Mouse (Mus musculus): Measurements from ENCODE around the gene Ankrd13a. TPM values are rescaled to one million over a fixed set of nuclear protein-coding genes. Genes with fewer than 3 reads are reported as not detected.

The Ankrd13a gene
- total RNA-seq (2023): 149 TPM

GRCm38 (mm10) chr5:114774403-114775051 lies at the start of gene Ankrd13a:
TSS of gene Ankrd13a (plus strand) at chr5:114774677.

GRCm38 (mm10) chr5:114775056-114775979 lies 841 bp downstream of the Ankrd13a start, which contains the start of gene Git2:
TSS of gene Git2 (minus strand) at chr5:114775517.

GRCm38 (mm10) chr5:114822796-114823688 lies 48.6 kb downstream of the Ankrd13a start, which contains the start of gene 1500011B03Rik:
TSS of gene 1500011B03Rik (minus strand) at chr5:114823468.

GRCm38 (mm10) chr5:114853364-114853763 lies 78.9 kb downstream of the Ankrd13a start, which contains the start of gene 4930519G04Rik:
TSS of gene 4930519G04Rik (plus strand) at chr5:114853664.

Other genes with a start within 250 kb of the Ankrd13a start
- 5.2 TPM for gene Fam222a, start 206.7 kb upstream of the Ankrd13a start, total RNA-seq (2023)
- gene Trpv4, start 116.3 kb upstream of the Ankrd13a start, total RNA-seq (2023): 0.34 TPM
- 116 TPM for gene Gltp, start 83.7 kb upstream of the Ankrd13a start, total RNA-seq (2023)
- 22.7 TPM for gene Tchp, start 66.9 kb upstream of the Ankrd13a start, total RNA-seq (2023)
- gene Git2, start 840 bp downstream of the Ankrd13a start, total RNA-seq (2023): 162 TPM
- gene 1500011B03Rik, start 48.8 kb downstream of the Ankrd13a start, total RNA-seq (2023): 51.1 TPM
- gene 4930519G04Rik, start 79.0 kb downstream of the Ankrd13a start, total RNA-seq (2023): not detected
- not detected for gene Gm9936, start 84.0 kb downstream of the Ankrd13a start, total RNA-seq (2023)
- 7.9 TPM for gene Oasl2, start 122.3 kb downstream of the Ankrd13a start, total RNA-seq (2023)
- gene Oasl1, start 148.6 kb downstream of the Ankrd13a start, total RNA-seq (2023): 6.7 TPM
- gene 2210016L21Rik, start 167.5 kb downstream of the Ankrd13a start, total RNA-seq (2023): 43.7 TPM
- gene Hnf1a, start 196.4 kb downstream of the Ankrd13a start, total RNA-seq (2023): not detected
- 63.1 TPM for gene Sppl3, start 236.5 kb downstream of the Ankrd13a start, total RNA-seq (2023)

All from CD8-positive naive resting alpha-beta T cell, adult 57 days (primary cell).